Mouse (Mus musculus) T-helper 1 cell (primary cell): ENCODE measurements around the gene Eif4g3.

Experiments
- in situ Hi-C: fragments of 300-600 bp; cut with MboI, MseI; formaldehyde crosslinking; loops from one replicate; pipeline ENCODE4 v1.15.1; 2025; ENCODE audit warnings: high pct_unique_total_duplicates

Eif4g3 gene

GRCm38 (mm10) chr4:138091562-138092194 is 98.9 kb downstream of the Eif4g3 start:
- in situ Hi-C loops, result no loop called here

- in situ Hi-C loops, result no loop called here
Measured at GRCm38 (mm10) chr4:138100456-138100855, 107.6 kb downstream of the Eif4g3 start.

- in situ Hi-C loops, result no loop called here
Measured at GRCm38 (mm10) chr4:138101795-138102194, 109.0 kb downstream of the Eif4g3 start.

- in situ Hi-C loops, result no loop called here
Measured at GRCm38 (mm10) chr4:138102413-138102812, 109.6 kb downstream of the Eif4g3 start.

GRCm38 (mm10) chr4:138104967-138105366 is 112.1 kb downstream of the Eif4g3 start:
- in situ Hi-C loops, result no loop called here

- in situ Hi-C loops, result no loop called here
Measured at GRCm38 (mm10) chr4:138107441-138108409, 114.9 kb downstream of the Eif4g3 start.

- in situ Hi-C loops, result no loop called here
Measured at GRCm38 (mm10) chr4:138108541-138108940, 115.7 kb downstream of the Eif4g3 start.

GRCm38 (mm10) chr4:138109332-138109731 is 116.5 kb downstream of the Eif4g3 start:
- in situ Hi-C loops, result no loop called here

GRCm38 (mm10) chr4:138111858-138112257 is 119.0 kb downstream of the Eif4g3 start:
- in situ Hi-C loops, result no loop called here

GRCm38 (mm10) chr4:138119740-138120139 is 126.9 kb downstream of the Eif4g3 start:
- in situ Hi-C loops, result no loop called here

GRCm38 (mm10) chr4:138124046-138124445 is 131.2 kb downstream of the Eif4g3 start:
- in situ Hi-C loops, result no loop called here

GRCm38 (mm10) chr4:138127371-138127770 is 134.5 kb downstream of the Eif4g3 start:
- in situ Hi-C loops, result no loop called here

GRCm38 (mm10) chr4:138127781-138128180 is 135.0 kb downstream of the Eif4g3 start:
- in situ Hi-C loops, result no loop called here

- in situ Hi-C loops, result no loop called here
Measured at GRCm38 (mm10) chr4:138130149-138130548, 137.3 kb downstream of the Eif4g3 start.

GRCm38 (mm10) chr4:138131226-138131625 is 138.4 kb downstream of the Eif4g3 start:
- in situ Hi-C loops, result no loop called here

- in situ Hi-C loops, result no loop called here
Measured at GRCm38 (mm10) chr4:138131716-138132115, 138.9 kb downstream of the Eif4g3 start.

GRCm38 (mm10) chr4:138133360-138133759 is 140.5 kb downstream of the Eif4g3 start:
- in situ Hi-C loops, result no loop called here

- in situ Hi-C loops, result no loop called here
Measured at GRCm38 (mm10) chr4:138137336-138137735, 144.5 kb downstream of the Eif4g3 start.

- in situ Hi-C loops, result no loop called here
Measured at GRCm38 (mm10) chr4:138137804-138138203, 145.0 kb downstream of the Eif4g3 start.

GRCm38 (mm10) chr4:138138219-138138618 is 145.4 kb downstream of the Eif4g3 start:
- in situ Hi-C loops, result no loop called here

GRCm38 (mm10) chr4:138141358-138141757 is 148.5 kb downstream of the Eif4g3 start:
- in situ Hi-C loops, result no loop called here

GRCm38 (mm10) chr4:138147176-138147575 is 154.4 kb downstream of the Eif4g3 start:
- in situ Hi-C loops, result no loop called here

GRCm38 (mm10) chr4:138149977-138150376 is 157.2 kb downstream of the Eif4g3 start:
- in situ Hi-C loops, result no loop called here
